Mouse (Mus musculus): Measurements from ENCODE around the gene Ggta1.

- no peak for TF ChIP-seq TCF12 (IDR thresholded peaks at IDR 0.05; ENCODE audit: low read depth, low read length)
- TF ChIP-seq USF1 (IDR thresholded peaks at IDR 0.05; ENCODE audit: low read depth, low read length), result no peak
These were observed 43.5 kb upstream of the Ggta1 start for GRCm38 (mm10) chr2:35506311-35507190.

All from CH12.LX (cell line).